Mouse (Mus musculus) adrenal gland, postnatal 10 days (tissue): ENCODE measurements around the gene Mtor. TPM values are rescaled to one million over a fixed set of nuclear protein-coding genes. Genes with fewer than 3 reads are reported as not detected.
A peak's percentile ranks its signal among the peaks of the same experiment; 100 is the strongest.

Source experiments
- DNase-seq: peaks from one replicate; pipeline ENCODE4 v3.0.0; 2021; ENCODE audit warnings: mixed read lengths
- total RNA-seq, 2 experiments: library from RNA; stranded (reverse); gene quantifications; 2 replicates each; pipeline ENCODE4 v1.2.3; 2021

Mtor gene
- total RNA-seq, 2 experiments from 2014 or later: 68.4 to 77.9 TPM

- no peak for DNase-seq
Measured at GRCm38 (mm10) chr4:148442598-148442997, 5.8 kb upstream of the Mtor start.

GRCm38 (mm10) chr4:148444250-148444967, 4.0 kb upstream of the Mtor start, which contains the start of gene Ubiad1:
Gene Ubiad1, minus strand, starts transcription at chr4:148444771.
- DNase-seq: peak; percentile 94

- peak; percentile 60 for DNase-seq
Measured at GRCm38 (mm10) chr4:148448853-148449245, 438 bp downstream of the Mtor start.

- peak; percentile 55 for DNase-seq
Measured at GRCm38 (mm10) chr4:148453707-148454106, 5.3 kb downstream of the Mtor start.

- peak; percentile 28 for DNase-seq
Measured at GRCm38 (mm10) chr4:148455477-148456025, 7.1 kb downstream of the Mtor start.

DNA sequence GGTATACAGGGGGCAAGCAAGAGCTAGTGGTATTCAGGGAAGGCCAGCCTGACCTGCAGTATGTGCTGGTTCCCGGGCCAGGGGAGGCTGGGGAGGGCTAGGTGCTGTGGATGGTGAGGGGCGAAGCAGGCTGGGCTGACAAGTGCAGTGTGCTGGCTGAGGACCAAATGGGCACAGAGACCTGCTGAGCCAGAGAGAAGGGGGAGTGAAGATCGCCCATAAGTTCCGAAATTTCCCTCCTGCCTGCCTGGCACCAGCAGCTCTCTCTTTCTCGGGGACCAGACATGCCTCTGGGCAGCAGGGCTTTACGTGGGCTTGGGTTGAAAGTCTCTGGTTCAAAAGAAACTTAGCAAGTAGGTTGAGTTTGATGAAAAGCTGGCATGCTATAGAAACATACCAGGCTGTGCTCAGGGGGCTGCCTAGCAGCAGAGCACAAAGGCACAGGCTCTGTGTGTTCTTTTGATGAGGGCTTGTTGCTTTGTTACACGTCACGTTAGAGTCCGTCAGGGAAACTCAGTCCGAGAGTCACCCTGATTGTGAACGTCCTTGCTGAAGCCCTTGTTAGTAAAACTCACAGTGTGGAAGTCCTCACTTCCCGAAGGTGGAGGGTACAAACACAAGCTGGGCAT, 12.4 kb downstream of the Mtor start:
- DNase-seq: no peak

DNA sequence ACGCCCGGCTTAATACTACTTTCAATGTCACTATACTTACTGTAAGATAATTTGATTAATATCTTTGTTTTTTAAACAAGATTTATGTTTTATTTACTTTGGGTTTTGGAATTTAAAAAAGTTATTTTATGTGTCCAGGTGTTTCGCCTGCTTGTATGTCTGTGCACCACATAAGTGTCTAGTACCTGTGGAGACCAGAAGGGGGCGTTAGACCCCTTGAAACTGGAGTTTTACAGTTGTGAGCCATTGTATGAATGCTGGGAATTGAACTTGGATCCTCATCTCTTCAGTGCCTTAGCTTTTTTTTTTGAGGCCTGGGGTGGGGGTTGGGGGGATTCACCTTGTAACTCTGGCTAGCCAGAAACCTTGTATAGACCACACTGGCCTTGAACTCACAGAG, 13.4 kb downstream of the Mtor start:
- no peak for DNase-seq

DNA sequence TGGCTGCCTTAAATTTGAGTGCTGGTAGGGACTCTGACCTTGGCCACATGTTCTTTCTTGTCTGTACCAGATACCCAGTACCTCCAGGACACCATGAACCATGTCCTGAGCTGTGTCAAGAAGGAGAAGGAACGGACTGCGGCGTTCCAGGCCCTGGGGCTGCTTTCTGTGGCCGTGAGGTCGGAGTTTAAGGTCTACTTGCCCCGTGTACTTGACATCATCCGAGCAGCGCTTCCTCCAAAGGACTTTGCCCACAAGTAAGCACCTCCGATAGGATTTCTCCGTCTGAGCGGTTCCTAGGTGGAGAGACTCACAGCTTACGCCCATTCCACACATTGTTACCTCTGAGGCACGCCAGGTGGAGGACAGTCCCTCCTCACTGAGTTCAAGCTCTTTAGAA, 14.3 kb downstream of the Mtor start:
- no peak for DNase-seq

DNA sequence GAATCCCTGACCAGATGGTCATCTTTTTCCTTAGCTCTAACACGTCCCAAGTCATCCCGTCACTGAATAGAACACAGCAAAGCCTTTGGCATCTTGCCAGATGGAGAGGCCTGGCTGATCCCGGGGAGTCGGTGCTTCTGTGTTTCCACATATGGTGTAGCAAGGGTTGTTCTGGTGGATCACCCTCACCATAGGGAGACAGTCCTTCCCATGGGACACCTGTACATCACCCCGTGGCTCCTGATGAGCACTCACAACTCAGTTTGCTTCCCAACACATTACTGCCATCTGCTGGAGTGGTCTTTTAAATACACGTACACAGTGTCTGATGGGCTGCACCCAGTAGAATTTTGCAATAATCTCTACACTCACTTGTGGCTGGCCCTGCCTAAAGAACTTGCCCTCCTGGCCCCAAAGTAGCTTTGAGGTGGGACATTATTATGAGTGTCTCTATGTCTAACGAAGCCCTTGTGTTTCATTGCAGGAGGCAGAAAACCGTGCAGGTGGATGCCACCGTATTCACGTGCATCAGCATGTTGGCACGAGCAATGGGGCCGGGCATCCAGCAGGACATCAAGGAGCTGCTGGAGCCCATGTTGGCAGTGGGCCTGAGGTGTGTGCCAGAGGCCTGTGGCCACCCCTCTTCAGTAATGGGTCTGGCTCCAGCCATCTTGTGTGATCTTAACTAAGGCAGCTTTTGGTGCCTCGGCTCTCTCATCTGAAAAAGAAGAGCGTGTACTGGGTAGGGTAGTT, 15.0 kb downstream of the Mtor start:
- peak; percentile 52 for DNase-seq

- DNase-seq: no peak
Measured at GRCm38 (mm10) chr4:148464301-148464700, 15.9 kb downstream of the Mtor start.

DNA sequence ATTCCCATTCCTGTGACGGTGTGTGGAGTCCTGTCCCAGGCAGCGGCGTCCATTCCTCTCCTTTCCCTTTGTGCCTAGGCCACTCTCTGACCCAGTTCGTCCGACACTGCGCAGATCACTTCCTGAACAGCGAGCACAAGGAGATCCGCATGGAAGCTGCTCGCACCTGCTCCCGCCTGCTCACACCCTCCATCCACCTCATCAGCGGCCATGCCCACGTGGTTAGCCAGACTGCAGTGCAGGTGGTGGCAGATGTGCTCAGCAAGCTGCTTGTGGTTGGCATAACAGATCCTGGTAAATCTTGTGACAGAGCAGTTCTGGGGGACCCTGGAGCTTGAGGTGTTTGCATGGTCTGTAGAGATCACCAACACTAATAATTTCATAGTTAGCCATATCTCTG, 16.5 kb downstream of the Mtor start:
- DNase-seq: no peak

GRCm38 (mm10) chr4:148466511-148467079, 18.2 kb downstream of the Mtor start:
- peak; percentile 45 for DNase-seq

DNA sequence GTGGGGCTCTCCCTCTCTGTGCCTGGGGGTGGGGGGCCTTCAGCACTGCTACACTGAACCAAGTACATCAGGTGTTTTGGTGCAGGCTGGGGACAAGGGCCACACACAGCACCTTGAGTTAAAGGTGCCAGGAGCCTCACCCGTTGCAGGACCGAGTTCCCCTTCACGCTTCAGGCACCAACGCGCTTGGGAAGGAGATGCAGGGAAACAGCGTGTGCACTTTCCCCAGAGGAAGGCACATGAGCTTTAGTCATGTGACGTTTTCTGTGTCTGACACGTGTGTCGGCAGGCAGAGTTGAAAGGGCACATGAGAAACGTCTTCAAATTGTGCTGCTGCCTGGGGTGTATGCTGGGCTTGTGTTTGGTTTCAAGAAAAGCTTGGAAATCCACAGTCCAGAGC, 20.0 kb downstream of the Mtor start:
- no peak for DNase-seq

DNA sequence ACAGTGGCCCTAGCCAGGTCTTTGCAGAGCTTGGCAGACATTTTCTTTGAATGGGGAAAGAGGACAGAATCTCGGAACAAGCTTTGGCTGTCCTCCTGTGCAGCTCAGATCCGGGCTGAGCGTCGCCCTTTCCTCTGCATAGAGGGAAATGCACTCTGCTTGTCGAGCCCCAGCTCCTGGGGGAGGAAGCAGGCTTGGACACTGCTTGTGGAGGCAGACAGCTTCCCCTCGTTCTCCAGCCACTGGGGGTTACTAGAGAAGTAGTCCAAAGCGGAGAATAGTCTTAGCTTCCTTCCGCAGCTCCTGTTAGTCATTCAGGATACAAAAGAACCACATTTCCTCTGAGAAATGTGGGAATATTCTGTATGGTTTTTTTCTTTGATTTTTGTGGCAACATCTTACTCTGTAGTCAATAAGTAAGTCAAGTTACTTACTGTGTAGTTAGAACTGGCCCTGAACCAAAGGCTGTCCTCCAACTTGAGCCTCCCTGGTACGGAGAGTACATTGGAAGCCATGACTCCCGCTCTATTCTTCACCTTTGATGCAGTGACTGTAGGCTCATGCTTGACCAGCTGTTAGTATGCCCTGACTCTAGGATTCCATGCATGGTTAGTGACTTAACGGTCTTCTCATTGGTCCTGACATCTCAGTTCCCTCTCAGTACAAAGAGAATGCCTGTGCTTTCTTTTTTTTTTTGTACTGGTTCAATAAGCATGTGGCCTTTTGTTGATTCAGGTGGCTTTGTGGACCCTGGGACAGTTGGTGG, 21.3 kb downstream of the Mtor start:
- DNase-seq: no peak

GRCm38 (mm10) chr4:148471363-148471806, 23.0 kb downstream of the Mtor start:
- no peak for DNase-seq

GRCm38 (mm10) chr4:148472436-148473174, 24.2 kb downstream of the Mtor start:
- DNase-seq: no peak

DNA sequence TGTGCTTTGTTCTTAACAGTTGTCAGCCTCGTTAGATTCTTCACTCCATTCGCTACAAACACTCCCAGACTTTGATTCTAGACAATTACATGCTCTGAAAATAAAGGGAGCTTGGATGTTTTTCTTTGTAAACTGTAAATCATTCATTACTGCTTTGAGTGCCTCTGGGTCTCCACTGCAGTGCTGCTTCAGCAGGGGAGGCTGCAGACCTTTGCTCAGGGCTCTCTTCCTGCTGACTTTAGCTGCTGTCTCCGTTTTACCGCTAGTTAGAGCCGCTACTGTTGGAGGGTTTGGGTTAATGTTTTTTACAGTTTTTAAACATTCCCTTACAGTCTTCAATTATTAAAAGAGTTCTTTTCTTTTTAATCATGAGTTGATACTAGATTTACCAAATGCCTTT, 25.1 kb downstream of the Mtor start:
- DNase-seq: no peak

- no peak for DNase-seq
Measured at GRCm38 (mm10) chr4:148480245-148480644, 31.8 kb downstream of the Mtor start.

GRCm38 (mm10) chr4:148481557-148482168, 33.3 kb downstream of the Mtor start:
- no peak for DNase-seq

- DNase-seq: no peak
Measured at GRCm38 (mm10) chr4:148484511-148484910, 36.1 kb downstream of the Mtor start.

DNA sequence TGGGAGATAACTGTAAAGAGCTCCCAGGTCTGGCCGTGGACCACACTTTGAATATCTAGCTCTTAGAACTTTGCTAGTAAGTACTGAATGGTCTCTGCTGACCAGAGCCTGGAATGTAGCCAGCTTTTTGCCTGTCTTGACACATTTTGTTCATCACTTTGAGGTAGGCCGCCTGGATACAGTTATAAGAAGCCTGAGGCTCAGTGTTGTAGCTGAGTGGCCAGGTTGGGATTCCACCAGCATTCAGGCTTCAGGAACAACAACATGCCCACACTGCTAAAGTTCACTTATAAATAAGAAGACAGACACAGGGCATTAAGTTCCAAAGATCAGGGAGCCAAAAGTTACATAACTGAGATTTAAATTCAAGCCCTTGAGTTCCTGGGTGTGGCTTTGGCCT, 39.4 kb downstream of the Mtor start:
- DNase-seq: no peak
